Mouse (Mus musculus) megakaryocyte, embryonic 14.5 days (primary cell): ENCODE data around the gene Klk11.

Source experiments
- FLI1 ChIP-seq: IDR thresholded peaks from 2 replicates; pipeline ENCODE4 v1.6.1; 2012; ENCODE audit warnings: low read length, inconsistent platforms, mixed read lengths
- GATA1 ChIP-seq: IDR thresholded peaks from 3 replicates; pipeline ENCODE4 v1.6.1; 2012; ENCODE audit warnings: mixed read lengths, low read length, inconsistent platforms, borderline replicate concordance

DNA sequence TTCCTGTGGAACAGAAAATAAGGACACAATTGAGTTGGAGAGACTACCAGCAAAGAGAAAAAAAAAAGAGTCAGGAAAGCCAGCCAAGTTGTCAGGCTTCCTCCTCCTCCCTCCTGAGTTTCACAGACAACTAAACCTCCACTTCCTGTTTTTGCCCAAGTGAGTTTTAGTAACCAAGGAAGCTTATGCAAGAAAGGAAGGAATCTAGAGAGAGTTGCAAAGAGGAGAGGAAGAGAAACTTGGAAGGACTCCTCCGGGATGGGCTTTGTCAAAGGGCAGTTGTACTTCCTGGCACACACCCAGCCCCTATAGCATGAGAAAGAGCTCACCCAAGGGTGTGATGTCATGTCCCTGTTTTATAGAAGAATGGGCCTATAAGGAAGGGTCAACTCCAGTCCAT, 26.6 kb upstream of the Klk11 start:
- no peak for TF ChIP-seq GATA1
- no peak for TF ChIP-seq FLI1
